Mouse (Mus musculus) cerebellum, adult 2 months (tissue): ENCODE data around the gene Fgfr2.

Source experiments
- CTCF ChIP-seq: fragments of 200-500 bp; IDR thresholded peaks from 2 replicates; pipeline ENCODE4 v1.5.1; 2011; ENCODE audit warnings: low read depth, mild to moderate bottlenecking, control low read depth, low read length, moderate library complexity, borderline replicate concordance; ENCODE audit not compliant: insufficient read depth
- POLR2A ChIP-seq: fragments of 200-500 bp; IDR thresholded peaks from 2 replicates; pipeline ENCODE4 v1.6.1; 2011; ENCODE audit warnings: low read length, control low read depth, borderline replicate concordance; ENCODE audit not compliant: insufficient read depth

- TF ChIP-seq POLR2A (no peak), CTCF (no peak)
Observed at GRCm38 (mm10) chr7:133117815-133118214, 5.3 kb downstream of the Fgfr2 start.
